Mouse (Mus musculus): Measurements from ENCODE around the gene Tnfsfm13. TPM values are rescaled to one million over a fixed set of nuclear protein-coding genes. Genes with fewer than 3 reads are reported as not detected.

The Tnfsfm13 gene
- polyA plus RNA-seq, 1 experiment = 4.9 TPM

GRCm38 (mm10) chr11:69656617-69657461 lies 39.1 kb downstream of the Tnfsfm13 start:
- peak in 1 of 2 experiments; percentile 72 for DNase-seq (ENCODE audit: extremely low spot score in 1 of 2, low spot score in 1 of 2)

- no peak for DNase-seq (ENCODE audit: extremely low spot score in 1 of 2, low spot score in 1 of 2)
Measured at GRCm38 (mm10) chr11:69656065-69656455, 39.8 kb downstream of the Tnfsfm13 start.

GRCm38 (mm10) chr11:69655264-69656064 lies 40.4 kb downstream of the Tnfsfm13 start, which contains the start of gene Sox15:
Gene Sox15, plus strand, starts transcription at chr11:69655314.
- peak in 1 of 2 experiments; percentile 80 for DNase-seq (ENCODE audit: extremely low spot score in 1 of 2, low spot score in 1 of 2)

- DNase-seq (ENCODE audit: extremely low spot score in 1 of 2, low spot score in 1 of 2) = no peak
Measured at GRCm38 (mm10) chr11:69654760-69655159, 41.1 kb downstream of the Tnfsfm13 start.

- no peak for DNase-seq (ENCODE audit: extremely low spot score in 1 of 2, low spot score in 1 of 2)
Measured at GRCm38 (mm10) chr11:69653399-69653798, 42.5 kb downstream of the Tnfsfm13 start.

GRCm38 (mm10) chr11:69645860-69646259 lies 50.0 kb downstream of the Tnfsfm13 start:
- no peak for DNase-seq (ENCODE audit: extremely low spot score in 1 of 2, low spot score in 1 of 2)

- DNase-seq (ENCODE audit: extremely low spot score in 1 of 2, low spot score in 1 of 2) = no peak
Measured at GRCm38 (mm10) chr11:69635471-69635870, 60.4 kb downstream of the Tnfsfm13 start.

GRCm38 (mm10) chr11:69633128-69633866 lies 62.6 kb downstream of the Tnfsfm13 start:
- no peak for DNase-seq (ENCODE audit: extremely low spot score in 1 of 2, low spot score in 1 of 2)

Other genes with a start within 250 kb of the Tnfsfm13 start
- gene Dnah2, start 147.0 kb downstream of the Tnfsfm13 start, polyA plus RNA-seq (2012; rRNA removed) = 2.7 and 4.6 TPM in 2 replicates
- 78.4 and 80.4 TPM in 2 replicates for gene Efnb3, start 135.9 kb downstream of the Tnfsfm13 start, polyA plus RNA-seq (2012; rRNA removed)
- 12.2 and 12.9 TPM in 2 replicates for gene Wrap53, start 115.8 kb downstream of the Tnfsfm13 start, polyA plus RNA-seq (2012; rRNA removed)
- 36.7 and 38.4 TPM in 2 replicates for gene Trp53, start 115.7 kb downstream of the Tnfsfm13 start, polyA plus RNA-seq (2012; rRNA removed)
- 324 and 357 TPM in 2 replicates for gene Atp1b2, start 90.2 kb downstream of the Tnfsfm13 start, polyA plus RNA-seq (2012; rRNA removed)
- 0.11 and 0.16 TPM in 2 replicates for gene Shbg, start 78.2 kb downstream of the Tnfsfm13 start, polyA plus RNA-seq (2012; rRNA removed)
- gene Sat2, start 74.1 kb downstream of the Tnfsfm13 start, polyA plus RNA-seq (2012; rRNA removed) = 20.3 and 26.3 TPM in 2 replicates
- gene Fxr2, start 63.1 kb downstream of the Tnfsfm13 start, polyA plus RNA-seq (2012; rRNA removed) = 136 and 154 TPM in 2 replicates
- 0.34 TPM in 1 of 2 replicates, not detected in the other for gene Sox15, start 40.8 kb downstream of the Tnfsfm13 start, polyA plus RNA-seq (2012; rRNA removed)
- gene Mpdu1, start 33.5 kb downstream of the Tnfsfm13 start, polyA plus RNA-seq (2012; rRNA removed) = 104 and 113 TPM in 2 replicates
- gene Cd68, start 29.9 kb downstream of the Tnfsfm13 start, polyA plus RNA-seq (2012; rRNA removed) = 13.7 TPM in 2 replicates
- gene Eif4a1, start 23.7 kb downstream of the Tnfsfm13 start, polyA plus RNA-seq (2012; rRNA removed) = 365 and 370 TPM in 2 replicates
- 138 and 154 TPM in 2 replicates for gene Senp3, start 14.0 kb downstream of the Tnfsfm13 start, polyA plus RNA-seq (2012; rRNA removed)
- 5.3 and 5.4 TPM in 2 replicates for gene Tnfsf13, start 10.3 kb downstream of the Tnfsfm13 start, polyA plus RNA-seq (2012; rRNA removed)
- gene Tnfsf12, start 249 bp downstream of the Tnfsfm13 start, polyA plus RNA-seq (2012; rRNA removed) = 17.1 and 20.6 TPM in 2 replicates
- 30.9 and 32.6 TPM in 2 replicates for gene Polr2a, start 62.5 kb upstream of the Tnfsfm13 start, polyA plus RNA-seq (2012; rRNA removed)
- not detected in 2 replicates for gene Slc35g3, start 65.9 kb upstream of the Tnfsfm13 start, polyA plus RNA-seq (2012; rRNA removed)
- gene Zbtb4, start 69.8 kb upstream of the Tnfsfm13 start, polyA plus RNA-seq (2012; rRNA removed) = 45.7 and 51.4 TPM in 2 replicates
- 1.4 and 1.9 TPM in 2 replicates for gene Chrnb1, start 99.8 kb upstream of the Tnfsfm13 start, polyA plus RNA-seq (2012; rRNA removed)
- 18.4 and 22.0 TPM in 2 replicates for gene Fgf11, start 105.8 kb upstream of the Tnfsfm13 start, polyA plus RNA-seq (2012; rRNA removed)
- 0.48 and 0.62 TPM in 2 replicates for gene Tmem102, start 109.5 kb upstream of the Tnfsfm13 start, polyA plus RNA-seq (2012; rRNA removed)
- not detected in 2 replicates for gene Gm39566, start 119.2 kb upstream of the Tnfsfm13 start, polyA plus RNA-seq (2012; rRNA removed)
- not detected in 2 replicates for gene Spem2, start 122.4 kb upstream of the Tnfsfm13 start, polyA plus RNA-seq (2012; rRNA removed)
- gene Spem1, start 126.1 kb upstream of the Tnfsfm13 start, polyA plus RNA-seq (2012; rRNA removed) = 0.42 and 0.58 TPM in 2 replicates
- 116 and 125 TPM in 2 replicates for gene Nlgn2, start 141.7 kb upstream of the Tnfsfm13 start, polyA plus RNA-seq (2012; rRNA removed)
- 183 and 212 TPM in 2 replicates for gene Tmem256, start 142.4 kb upstream of the Tnfsfm13 start, polyA plus RNA-seq (2012; rRNA removed)
- gene Plscr3, start 150.3 kb upstream of the Tnfsfm13 start, polyA plus RNA-seq (2012; rRNA removed) = 33.6 and 37.6 TPM in 2 replicates
- 0.14 and 0.17 TPM in 2 replicates for gene Tnk1, start 162.6 kb upstream of the Tnfsfm13 start, polyA plus RNA-seq (2012; rRNA removed)
- gene Tmem95, start 181.9 kb upstream of the Tnfsfm13 start, polyA plus RNA-seq (2012; rRNA removed) = not detected in 2 replicates
- gene Kctd11, start 185.3 kb upstream of the Tnfsfm13 start, polyA plus RNA-seq (2012; rRNA removed) = 1.6 and 1.8 TPM in 2 replicates
- 0.24 and 0.27 TPM in 2 replicates for gene Acap1, start 199.4 kb upstream of the Tnfsfm13 start, polyA plus RNA-seq (2012; rRNA removed)
- 0.67 and 1.00 TPM in 2 replicates for gene 2810408A11Rik, start 204.9 kb upstream of the Tnfsfm13 start, polyA plus RNA-seq (2012; rRNA removed)
- 98.0 and 101 TPM in 2 replicates for gene Neurl4, start 205.0 kb upstream of the Tnfsfm13 start, polyA plus RNA-seq (2012; rRNA removed)
- gene Gps2, start 217.8 kb upstream of the Tnfsfm13 start, polyA plus RNA-seq (2012; rRNA removed) = 64.6 and 69.0 TPM in 2 replicates
- gene Eif5a, start 225.9 kb upstream of the Tnfsfm13 start, polyA plus RNA-seq (2012; rRNA removed) = 630 and 714 TPM in 2 replicates
- gene Ybx2, start 239.7 kb upstream of the Tnfsfm13 start, polyA plus RNA-seq (2012; rRNA removed) = 20.1 and 20.6 TPM in 2 replicates